Mouse (Mus musculus) stomach, embryonic 16.5 days (tissue): Measurements from ENCODE around the gene Zfp595. TPM values are rescaled to one million over a fixed set of nuclear protein-coding genes. Genes with fewer than 3 reads are reported as not detected.
"Not testable (repeated sequence)": the region's sequence is repeated elsewhere in the genome, so short reads cannot be mapped to it uniquely, and the experiment has no call there.

Experiments
- ATAC-seq: fragments of 200-750 bp; cut with Nextera tagmentation; 2 replicates; pipeline ENCODE4 v1.8.0; 2017; ENCODE audit warnings: moderate number of reproducible peaks, moderate TSS enrichment; ENCODE audit not compliant: insufficient read depth, low FRiP score
- H3K27ac ChIP-seq: fragments of 300-500 bp; sonication (generic); 2 replicates; pipeline ENCODE4 v1.5.1; 2014; ENCODE audit warnings: low read length
- H3K27me3 ChIP-seq: fragments of 300-500 bp; sonication (generic); 2 replicates; pipeline ENCODE4 v1.6.1; 2014; ENCODE audit warnings: low read length, control low read depth, mixed read lengths; ENCODE audit not compliant: control insufficient read depth, insufficient read depth
- H3K36me3 ChIP-seq: fragments of 300-500 bp; sonication (generic); 2 replicates; pipeline ENCODE4 v1.6.1; 2014; ENCODE audit warnings: low read length; ENCODE audit not compliant: control insufficient read depth, insufficient read depth
- H3K4me1 ChIP-seq: fragments of 300-500 bp; sonication (generic); 2 replicates; pipeline ENCODE4 v1.6.1; 2014; ENCODE audit warnings: low read length, control low read depth, mixed read lengths; ENCODE audit not compliant: control insufficient read depth, insufficient read depth
- H3K4me2 ChIP-seq: fragments of 300-500 bp; sonication (generic); 2 replicates; pipeline ENCODE4 v1.6.1; 2014; ENCODE audit warnings: low read depth, low read length, mixed read lengths
- H3K4me3 ChIP-seq: fragments of 300-500 bp; sonication (generic); replicated peaks from 2 replicates; pipeline ENCODE4 v1.5.1; 2014; ENCODE audit warnings: mild to moderate bottlenecking, low read length
- H3K9ac ChIP-seq: fragments of 300-500 bp; sonication (generic); 2 replicates; pipeline ENCODE4 v1.6.1; 2014; ENCODE audit warnings: low read length
- H3K9me3 ChIP-seq: fragments of 300-500 bp; sonication (generic); replicated peaks from 2 replicates; pipeline ENCODE4 v1.6.1; 2016; ENCODE audit warnings: low read length, control low read depth; ENCODE audit not compliant: control insufficient read depth
- whole genome bisulfite sequencing: fragments of 180-500 bp; shearing (Covaris S2); extraction: QIAGEN DNeasy Blood & Tissue Kit; methylation state at CpG from one replicate; pipeline ENCODE4 v1.1.7; 2014; 5-methylcytosine and 5-hydroxymethylcytosine counted together
- polyA plus RNA-seq: library from polyadenylated mRNA; unstranded; fragments of >200 nt; fragmentation: Nextera tagmentation; extraction: Ambion mirVana; gene quantifications from 2 replicates; pipeline ENCODE4 v1.2.1, GENCODE M21; 2015

Zfp595 gene
- polyA plus RNA-seq: 2.6 and 3.1 TPM in 2 replicates

- 0 out of 2 replicates have a peak, but pooled peaks cover 3% of the 10 kb centered on the region for H3K4me1 ChIP-seq
- H3K27me3 ChIP-seq: no peaks in the 10 kb centered on the region
- peak within 1 kb of the TSS; percentile 38 for H3K27ac ChIP-seq
- H3K9me3 ChIP-seq: 0 out of 2 replicates have a peak, but pooled peaks cover 3% of the 10 kb centered on the region
- peak within 1 kb of the TSS; percentile 53 for H3K4me2 ChIP-seq
- WGBS: 8% methylated on average over 17 of the region's 17 CpGs
- H3K4me3 ChIP-seq: peak within 1 kb of the TSS; percentile 53
- no peaks in the 10 kb centered on the region for H3K36me3 ChIP-seq
- H3K9ac ChIP-seq: peak within 1 kb of the TSS; percentile 75
- peak; percentile 95 for ATAC-seq
These were observed at the start of gene Zfp595 for GRCm38 (mm10) chr13:67332019-67332724. Gene Zfp595, minus strand, starts transcription at chr13:67332570.

GRCm38 (mm10) chr13:67376255-67376654 is 43.9 kb upstream of the Zfp595 start:
- not testable (repeated sequence) for ATAC-seq, H3K36me3 ChIP-seq, H3K27me3 ChIP-seq, H3K4me2 ChIP-seq, H3K9me3 ChIP-seq, H3K9ac ChIP-seq, H3K4me1 ChIP-seq, H3K27ac ChIP-seq, H3K4me3 ChIP-seq
- WGBS: 70% methylated on average over 3 of the region's 3 CpGs

- peak within 1 kb of the TSS; percentile 55 for H3K4me2 ChIP-seq
- not testable (repeated sequence) for H3K27me3 ChIP-seq, H3K4me1 ChIP-seq, H3K27ac ChIP-seq, H3K9me3 ChIP-seq, H3K36me3 ChIP-seq
- 14% methylated on average over 13 of the region's 15 CpGs for WGBS
- peak; percentile 96 for ATAC-seq
- peak within 1 kb of the TSS; percentile 67 for H3K9ac ChIP-seq
- H3K4me3 ChIP-seq: peak within 1 kb of the TSS; percentile 66
These were observed 42.9 kb upstream of the Zfp595 start, which contains the start of the genes Gm28041 and Zfp456 for GRCm38 (mm10) chr13:67375050-67375911. Gene Gm28041, minus strand, starts transcription at chr13:67375733. Gene Zfp456, minus strand, starts transcription at chr13:67375810.

GRCm38 (mm10) chr13:67360131-67360744 is 27.9 kb upstream of the Zfp595 start, which contains the start of the genes Gm28044 and Zfp953:
Gene Gm28044, minus strand, starts transcription at chr13:67360536.
Gene Zfp953, minus strand, starts transcription at chr13:67360605.
- Histone ChIP-seq H3K4me1 (no peaks in the 10 kb centered on the region), H3K27ac (peak within 1 kb of the TSS; percentile 71), H3K27me3 (no peaks in the 10 kb centered on the region), H3K4me3 (peak within 1 kb of the TSS; percentile 80), H3K36me3 (no peaks in the 10 kb centered on the region), H3K9ac (peak within 1 kb of the TSS; percentile 81), H3K9me3 (no peaks in the 10 kb centered on the region), H3K4me2 (peak within 1 kb of the TSS; percentile 67)
- ATAC-seq: peak; percentile 94
- under 1% methylated on average over 15 of the region's 15 CpGs for WGBS

GRCm38 (mm10) chr13:67351854-67352253 is 19.5 kb upstream of the Zfp595 start:
- H3K27ac ChIP-seq: no peak overlapping the region
- H3K9ac ChIP-seq: no peak overlapping the region
- H3K4me3 ChIP-seq: no peak overlapping the region
- H3K4me2 ChIP-seq: no peak overlapping the region
- ATAC-seq: no peak
- no peaks in the 10 kb centered on the region for H3K27me3 ChIP-seq
- no peaks in the 10 kb centered on the region for H3K36me3 ChIP-seq
- H3K9me3 ChIP-seq: no peaks in the 10 kb centered on the region
- no peaks in the 10 kb centered on the region for H3K4me1 ChIP-seq

- Histone ChIP-seq H3K9me3 (no peaks in the 10 kb centered on the region), H3K4me2 (no peak overlapping the region), H3K9ac (no peak overlapping the region), H3K4me3 (no peak overlapping the region), H3K4me1 (no peaks in the 10 kb centered on the region), H3K27me3 (no peaks in the 10 kb centered on the region), H3K36me3 (no peaks in the 10 kb centered on the region), H3K27ac (no peak overlapping the region)
- no peak for ATAC-seq
- 89% methylated on average over 2 of the region's 2 CpGs for WGBS
These were observed 11.1 kb upstream of the Zfp595 start for GRCm38 (mm10) chr13:67343422-67343821.

- Histone ChIP-seq H3K4me1 (0 out of 2 replicates have a peak, but pooled peaks cover 3% of the 10 kb centered on the region), H3K4me3 (peak overlapping the region; percentile 53), H3K27ac (no peak overlapping the region), H3K4me2 (peak overlapping the region; percentile 53), H3K9ac (peak overlapping the region; percentile 75), H3K27me3 (no peaks in the 10 kb centered on the region), H3K36me3 (no peaks in the 10 kb centered on the region), H3K9me3 (0 out of 2 replicates have a peak, but pooled peaks cover 3% of the 10 kb centered on the region)
- WGBS: 57% methylated on average over 1 of the region's 1 CpGs
- ATAC-seq: peak; percentile 2; the same call in 1 of the 2 replicates
These were observed 507 bp upstream of the Zfp595 start for GRCm38 (mm10) chr13:67332877-67333276.

- Histone ChIP-seq H3K4me3 (peak overlapping the region; percentile 79), H3K27me3 (no peaks in the 10 kb centered on the region), H3K9me3 (no peaks in the 10 kb centered on the region; the same call in 1 of the 2 replicates), H3K4me1 (0 out of 2 replicates have a peak, but pooled peaks cover 3% of the 10 kb centered on the region), H3K9ac (peak overlapping the region; percentile 58; the same call in 1 of the 2 replicates), H3K4me2 (peak overlapping the region; percentile 65), H3K27ac (no peak overlapping the region), H3K36me3 (no peaks in the 10 kb centered on the region)
- WGBS: 22% methylated on average over 5 of the region's 5 CpGs
- ATAC-seq: peak; percentile 62; the same call in 1 of the 2 replicates
These were observed 25.7 kb downstream of the Zfp595 start for GRCm38 (mm10) chr13:67306718-67307117.
